Mouse (Mus musculus): ENCODE data around the gene Disp1. TPM values are rescaled to one million over a fixed set of nuclear protein-coding genes. Genes with fewer than 3 reads are reported as not detected.

The Disp1 gene
- polyA plus RNA-seq, 1 experiment: 5.2 TPM

- Histone ChIP-seq H3K4me3 (replicated peaks; ENCODE audit: insufficient read depth, low read depth, low read length) (no peak overlapping the region), H3K27ac (ENCODE audit: insufficient read depth, low read length) (no peak overlapping the region), H3K27me3 (ENCODE audit: control insufficient read depth, insufficient read depth, low read length) (no peaks in the 10 kb centered on the region), H3K4me1 (ENCODE audit: control insufficient read depth, insufficient read depth, low read length) (no peaks in the 10 kb centered on the region)
- DNase-seq: no peak
- no peak for TF ChIP-seq CTCF (IDR thresholded peaks at IDR 0.05; ENCODE audit: borderline replicate concordance, insufficient read depth, low read depth, low read length)
- no peak for TF ChIP-seq POLR2A (IDR thresholded peaks at IDR 0.05; ENCODE audit: borderline replicate concordance, insufficient read depth, low read length)
- WGBS: 81% methylated on average over 4 of the region's 4 CpGs
Measured at GRCm38 (mm10) chr1:183138088-183138487, 83.2 kb downstream of the Disp1 start.

GRCm38 (mm10) chr1:183134427-183134826 is 86.9 kb downstream of the Disp1 start:
- H3K27me3 ChIP-seq (ENCODE audit: control insufficient read depth, insufficient read depth, low read length): no peaks in the 10 kb centered on the region
- TF ChIP-seq POLR2A (IDR thresholded peaks at IDR 0.05; ENCODE audit: borderline replicate concordance, insufficient read depth, low read length) (no peak), CTCF (IDR thresholded peaks at IDR 0.05; ENCODE audit: borderline replicate concordance, insufficient read depth, low read depth, low read length) (no peak)
- H3K4me3 ChIP-seq (replicated peaks; ENCODE audit: insufficient read depth, low read depth, low read length): no peak overlapping the region
- 96% methylated on average over 4 of the region's 4 CpGs for WGBS
- no peak overlapping the region for H3K27ac ChIP-seq (ENCODE audit: insufficient read depth, low read length)
- no peaks in the 10 kb centered on the region for H3K4me1 ChIP-seq (ENCODE audit: control insufficient read depth, insufficient read depth, low read length)
- no peak for DNase-seq

- Histone ChIP-seq H3K4me1 (ENCODE audit: control insufficient read depth, insufficient read depth, low read length) (no peaks in the 10 kb centered on the region), H3K27ac (ENCODE audit: insufficient read depth, low read length) (no peak overlapping the region), H3K27me3 (ENCODE audit: control insufficient read depth, insufficient read depth, low read length) (no peaks in the 10 kb centered on the region), H3K4me3 (replicated peaks; ENCODE audit: insufficient read depth, low read depth, low read length) (no peak overlapping the region)
- WGBS: 91% methylated on average over 3 of the region's 3 CpGs
- no peak for TF ChIP-seq POLR2A (IDR thresholded peaks at IDR 0.05; ENCODE audit: borderline replicate concordance, insufficient read depth, low read length)
- TF ChIP-seq CTCF (IDR thresholded peaks at IDR 0.05; ENCODE audit: borderline replicate concordance, insufficient read depth, low read depth, low read length): no peak
- DNase-seq: no peak
Measured at GRCm38 (mm10) chr1:183133440-183133839, 87.9 kb downstream of the Disp1 start.

- no peak overlapping the region for H3K27ac ChIP-seq (ENCODE audit: insufficient read depth, low read length)
- DNase-seq: no peak
- TF ChIP-seq CTCF (IDR thresholded peaks at IDR 0.05; ENCODE audit: borderline replicate concordance, insufficient read depth, low read depth, low read length): no peak
- no peak for TF ChIP-seq POLR2A (IDR thresholded peaks at IDR 0.05; ENCODE audit: borderline replicate concordance, insufficient read depth, low read length)
- H3K4me1 ChIP-seq (ENCODE audit: control insufficient read depth, insufficient read depth, low read length): no peaks in the 10 kb centered on the region
- 82% methylated on average over 4 of the region's 4 CpGs for WGBS
- no peaks in the 10 kb centered on the region for H3K27me3 ChIP-seq (ENCODE audit: control insufficient read depth, insufficient read depth, low read length)
- no peak overlapping the region for H3K4me3 ChIP-seq (replicated peaks; ENCODE audit: insufficient read depth, low read depth, low read length)
Measured at GRCm38 (mm10) chr1:183127246-183127645, 94.1 kb downstream of the Disp1 start.

GRCm38 (mm10) chr1:183123725-183124124 is 97.6 kb downstream of the Disp1 start:
- no peak for DNase-seq
- Histone ChIP-seq H3K4me3 (replicated peaks; ENCODE audit: insufficient read depth, low read depth, low read length) (no peak overlapping the region), H3K4me1 (ENCODE audit: control insufficient read depth, insufficient read depth, low read length) (no peaks in the 10 kb centered on the region), H3K27me3 (ENCODE audit: control insufficient read depth, insufficient read depth, low read length) (no peaks in the 10 kb centered on the region), H3K27ac (ENCODE audit: insufficient read depth, low read length) (no peak overlapping the region)
- TF ChIP-seq CTCF (IDR thresholded peaks at IDR 0.05; ENCODE audit: borderline replicate concordance, insufficient read depth, low read depth, low read length) (no peak), POLR2A (IDR thresholded peaks at IDR 0.05; ENCODE audit: borderline replicate concordance, insufficient read depth, low read length) (no peak)
- 81% methylated on average over 3 of the region's 3 CpGs for WGBS

- Histone ChIP-seq H3K4me1 (ENCODE audit: control insufficient read depth, insufficient read depth, low read length) (no peaks in the 10 kb centered on the region), H3K27ac (ENCODE audit: insufficient read depth, low read length) (no peak overlapping the region), H3K27me3 (ENCODE audit: control insufficient read depth, insufficient read depth, low read length) (no peaks in the 10 kb centered on the region), H3K4me3 (replicated peaks; ENCODE audit: insufficient read depth, low read depth, low read length) (no peak overlapping the region)
- no peak for TF ChIP-seq CTCF (IDR thresholded peaks at IDR 0.05; ENCODE audit: borderline replicate concordance, insufficient read depth, low read depth, low read length)
- TF ChIP-seq POLR2A (IDR thresholded peaks at IDR 0.05; ENCODE audit: borderline replicate concordance, insufficient read depth, low read length): no peak
- no peak for DNase-seq
- WGBS: 85% methylated on average over 12 of the region's 12 CpGs
Measured at GRCm38 (mm10) chr1:183120341-183120923, 100.9 kb downstream of the Disp1 start.

- H3K27me3 ChIP-seq (ENCODE audit: control insufficient read depth, insufficient read depth, low read length): no peaks in the 10 kb centered on the region
- no peak overlapping the region for H3K27ac ChIP-seq (ENCODE audit: insufficient read depth, low read length)
- DNase-seq: no peak
- H3K4me3 ChIP-seq (replicated peaks; ENCODE audit: insufficient read depth, low read depth, low read length): no peak overlapping the region
- TF ChIP-seq CTCF (IDR thresholded peaks at IDR 0.05; ENCODE audit: borderline replicate concordance, insufficient read depth, low read depth, low read length) (no peak), POLR2A (IDR thresholded peaks at IDR 0.05; ENCODE audit: borderline replicate concordance, insufficient read depth, low read length) (no peak)
- H3K4me1 ChIP-seq (ENCODE audit: control insufficient read depth, insufficient read depth, low read length): no peaks in the 10 kb centered on the region
- 30% methylated on average over 21 of the region's 21 CpGs for WGBS
Measured at GRCm38 (mm10) chr1:183117827-183118825, 103.2 kb downstream of the Disp1 start.
